Mouse (Mus musculus) lung, embryonic 14.5 days (tissue): ENCODE data around the gene Kif13a. TPM values are rescaled to one million over a fixed set of nuclear protein-coding genes. Genes with fewer than 3 reads are reported as not detected.
A peak's percentile ranks its signal among the peaks of the same experiment; 100 is the strongest.

Source experiments
- ATAC-seq: fragments of 200-750 bp; cut with Nextera tagmentation; 2 replicates; pipeline ENCODE4 v1.8.0; 2017; ENCODE audit warnings: mild to moderate bottlenecking, moderate TSS enrichment, moderate library complexity; ENCODE audit not compliant: insufficient read depth
- DNase-seq: peaks from one replicate; pipeline ENCODE4 v3.0.0-alpha.2; 2015
- H3K27ac ChIP-seq: fragments of 300-500 bp; sonication (generic); 2 replicates; pipeline ENCODE4 v1.5.1; 2014; ENCODE audit warnings: low read depth, mild to moderate bottlenecking, moderate library complexity
- H3K27me3 ChIP-seq: fragments of 300-500 bp; sonication (generic); 2 replicates; pipeline ENCODE4 v1.6.1; 2014; ENCODE audit warnings: low read length, control low read depth; ENCODE audit not compliant: insufficient read depth
- H3K36me3 ChIP-seq: fragments of 300-500 bp; sonication (generic); 2 replicates; pipeline ENCODE4 v1.6.1; 2014; ENCODE audit warnings: control low read depth; ENCODE audit not compliant: insufficient read depth
- H3K4me1 ChIP-seq: fragments of 300-500 bp; sonication (generic); 2 replicates; pipeline ENCODE4 v1.6.1; 2014; ENCODE audit warnings: antibody characterized with exemption, control low read depth; ENCODE audit not compliant: insufficient read depth
- H3K4me2 ChIP-seq: fragments of 300-500 bp; sonication (generic); 2 replicates; pipeline ENCODE4 v1.6.1; 2014; ENCODE audit warnings: mild to moderate bottlenecking
- H3K4me3 ChIP-seq: fragments of 300-500 bp; sonication (generic); 2 replicates; pipeline ENCODE4 v1.5.1; 2014; ENCODE audit warnings: low read depth, low read length
- H3K9ac ChIP-seq: fragments of 300-500 bp; sonication (generic); 2 replicates; pipeline ENCODE4 v1.6.1; 2014
- H3K9me3 ChIP-seq: fragments of 300-500 bp; sonication (generic); 2 replicates; pipeline ENCODE4 v1.6.1; 2016; ENCODE audit warnings: low read depth, low read length, control low read depth
- CTCF ChIP-seq: IDR thresholded peaks from 2 replicates; pipeline ENCODE4 v1.5.1; 2016; ENCODE audit warnings: antibody characterized with exemption, low read depth
- WGBS: fragments of 180-500 bp; shearing (Covaris S2); extraction: QIAGEN DNeasy Blood & Tissue Kit; methylation state at CpG from one replicate; pipeline ENCODE4 v1.1.7; 2014; 5-methylcytosine and 5-hydroxymethylcytosine counted together
- polyA plus RNA-seq: library from polyadenylated mRNA; unstranded; fragments of >200 nt; fragmentation: Nextera tagmentation; extraction: Ambion mirVana; gene quantifications from 2 replicates; pipeline ENCODE4 v1.2.1, GENCODE M21; 2014

Kif13a gene
- polyA plus RNA-seq, 1 experiment from 2014 or later = 40.4 TPM

DNA sequence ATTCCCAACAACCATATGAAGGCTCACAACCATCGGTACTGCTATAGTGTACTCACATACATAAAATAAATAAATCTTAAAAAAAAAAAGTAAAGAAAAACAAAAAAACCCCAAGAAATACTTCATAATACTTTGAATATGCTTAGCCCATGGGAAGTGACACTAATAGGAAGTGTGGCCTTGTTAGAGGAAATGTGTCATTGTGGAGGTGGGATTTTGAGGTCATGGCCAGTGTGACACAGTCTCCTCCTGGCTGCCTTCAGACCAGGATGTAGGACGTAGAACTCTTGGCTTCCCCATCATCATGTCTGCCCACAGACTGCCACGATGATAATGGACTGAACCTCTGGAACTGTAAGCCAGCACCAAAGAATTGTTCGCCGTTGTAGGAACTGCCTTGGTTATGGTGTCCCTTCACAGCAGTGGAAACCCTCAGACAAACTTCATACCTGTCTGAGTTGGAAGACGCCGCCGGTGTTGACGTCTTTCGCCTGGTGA lies 143.6 kb downstream of the Kif13a start:
- ATAC-seq = no peak
- WGBS = 97% methylated on average over 10 of the region's 10 CpGs

DNA sequence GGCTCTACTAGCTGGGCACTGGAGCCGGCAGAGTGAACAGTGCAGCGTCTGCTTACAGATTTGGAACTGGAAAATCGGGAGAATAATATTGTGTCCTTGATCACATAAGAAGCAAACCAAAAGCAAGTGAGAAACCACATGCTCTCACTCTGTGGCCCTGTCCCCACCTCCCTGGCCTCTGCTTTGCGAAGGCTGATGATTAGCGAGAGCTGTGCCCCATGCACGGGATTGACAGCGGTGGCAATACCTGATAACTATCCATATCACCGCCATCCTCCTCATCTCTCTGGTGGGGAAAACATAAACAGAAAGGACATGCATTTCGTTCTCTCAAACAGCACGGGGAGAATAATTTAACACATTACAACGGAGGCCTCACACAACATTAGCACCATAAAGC lies 149.3 kb downstream of the Kif13a start:
- H3K4me1 ChIP-seq = no peaks in the 10 kb centered on the region
- H3K9ac ChIP-seq = no peak overlapping the region
- 64% methylated on average over 11 of the region's 11 CpGs for WGBS
- ATAC-seq = no peak
- H3K4me3 ChIP-seq = no peak overlapping the region
- H3K27me3 ChIP-seq = no peaks in the 10 kb centered on the region
- no peak overlapping the region for H3K4me2 ChIP-seq
- TF ChIP-seq CTCF = no peak
- no peak for DNase-seq
- H3K27ac ChIP-seq = no peak overlapping the region
- no peaks in the 10 kb centered on the region for H3K9me3 ChIP-seq
- peaks cover 62% of the 10 kb centered on the region for H3K36me3 ChIP-seq

More for the DNA sequence above, 143.6 kb downstream of the Kif13a start:
- Histone ChIP-seq H3K27me3 (no peaks in the 10 kb centered on the region), H3K4me1 (no peaks in the 10 kb centered on the region), H3K9me3 (no peaks in the 10 kb centered on the region), H3K4me3 (no peak overlapping the region), H3K9ac (no peak overlapping the region), H3K27ac (no peak overlapping the region), H3K4me2 (no peak overlapping the region), H3K36me3 (peaks cover 71% of the 10 kb centered on the region)
- no peak for DNase-seq
- no peak for TF ChIP-seq CTCF

DNA sequence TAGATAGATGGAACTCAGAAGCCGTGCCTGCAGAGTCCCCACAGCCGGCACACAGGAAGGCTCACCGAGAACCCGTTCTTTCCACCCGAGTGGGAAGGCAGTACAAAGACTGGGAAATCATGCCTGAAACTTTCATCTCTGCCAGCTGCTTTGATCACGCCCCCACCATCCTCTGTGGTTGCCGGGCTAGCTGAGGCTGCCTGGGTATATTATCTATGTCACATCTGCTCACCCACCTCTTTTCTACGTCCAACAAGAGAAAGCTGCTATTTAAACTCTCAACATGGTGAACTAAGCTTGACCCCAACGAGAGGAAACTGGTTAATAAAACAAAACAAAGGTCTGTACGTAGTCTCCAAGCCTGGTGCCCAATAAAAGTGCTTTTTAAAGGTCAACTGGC lies 149.8 kb downstream of the Kif13a start:
- Histone ChIP-seq H3K27ac (no peak overlapping the region), H3K36me3 (peaks cover 62% of the 10 kb centered on the region), H3K4me3 (no peak overlapping the region), H3K9me3 (no peaks in the 10 kb centered on the region), H3K4me1 (no peaks in the 10 kb centered on the region), H3K27me3 (no peaks in the 10 kb centered on the region), H3K4me2 (no peak overlapping the region), H3K9ac (no peak overlapping the region)
- WGBS = 51% methylated on average over 10 of the region's 10 CpGs
- ATAC-seq = no peak
- TF ChIP-seq CTCF = no peak
- no peak for DNase-seq

DNA sequence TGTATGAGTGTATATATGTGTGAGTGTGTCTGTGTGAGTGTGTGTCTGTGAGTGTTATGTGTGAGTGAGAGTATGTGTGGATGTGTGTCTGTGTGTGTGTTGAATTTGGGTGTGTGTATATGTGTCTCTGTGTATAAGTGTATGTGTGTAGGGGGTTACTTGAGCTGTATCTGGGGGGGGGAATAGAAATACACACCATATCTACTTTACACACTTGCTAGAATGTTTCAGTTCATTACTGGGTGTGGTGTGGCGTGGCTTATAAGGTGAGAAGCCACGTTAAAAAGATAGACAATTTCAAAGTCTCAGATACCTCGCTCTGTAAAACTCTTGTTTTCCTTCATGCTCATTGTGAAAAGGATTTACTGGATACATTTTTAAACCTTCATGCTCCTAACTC lies 152.2 kb downstream of the Kif13a start:
- Histone ChIP-seq H3K4me3 (no peak overlapping the region), H3K27ac (no peak overlapping the region), H3K9ac (no peak overlapping the region), H3K4me2 (no peak overlapping the region), H3K27me3 (no peaks in the 10 kb centered on the region), H3K4me1 (no peaks in the 10 kb centered on the region), H3K36me3 (peaks cover 56% of the 10 kb centered on the region), H3K9me3 (no peaks in the 10 kb centered on the region)
- 91% methylated on average over 3 of the region's 3 CpGs for WGBS
- DNase-seq (no peak), ATAC-seq (no peak)
- no peak for TF ChIP-seq CTCF

DNA sequence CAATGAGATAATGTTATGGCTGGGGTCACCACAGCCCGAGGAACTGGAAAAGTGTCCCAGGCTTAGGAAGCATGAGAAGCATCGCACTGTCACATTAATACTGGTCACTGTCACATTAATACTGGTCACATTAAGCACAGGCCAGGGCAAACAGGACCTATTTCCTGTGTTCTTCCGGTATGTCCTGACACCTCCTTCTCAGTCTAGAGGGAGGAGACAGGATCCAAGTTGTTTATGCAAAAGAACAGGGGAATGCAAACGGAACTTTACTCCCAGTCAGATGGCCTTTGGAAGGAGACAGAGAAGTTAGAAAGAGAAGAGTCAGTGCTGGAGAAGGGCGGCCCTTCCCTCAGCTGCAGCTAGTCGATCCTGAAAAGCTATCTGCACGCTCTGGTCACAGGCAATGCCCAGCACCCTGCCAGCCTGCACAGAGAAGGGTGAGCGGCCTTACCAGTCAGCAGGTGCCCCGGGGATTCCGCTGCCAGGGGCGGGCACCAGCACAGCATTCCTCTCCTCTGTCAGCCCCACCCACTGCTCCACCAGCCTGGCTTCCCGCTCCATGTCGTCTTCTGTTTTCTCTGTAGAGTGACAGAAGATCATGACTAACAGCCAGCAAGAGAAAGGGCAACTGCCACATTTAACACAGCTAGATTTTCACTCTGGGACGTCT lies 152.9 kb downstream of the Kif13a start:
- no peak overlapping the region for H3K4me2 ChIP-seq
- 51% methylated on average over 14 of the region's 14 CpGs for WGBS
- H3K27ac ChIP-seq = no peak overlapping the region
- ATAC-seq (no peak), DNase-seq (peak; percentile 9)
- H3K36me3 ChIP-seq = peaks cover 61% of the 10 kb centered on the region
- H3K9me3 ChIP-seq = no peaks in the 10 kb centered on the region
- H3K4me1 ChIP-seq = no peaks in the 10 kb centered on the region
- no peak overlapping the region for H3K4me3 ChIP-seq
- no peak for TF ChIP-seq CTCF
- no peaks in the 10 kb centered on the region for H3K27me3 ChIP-seq
- no peak overlapping the region for H3K9ac ChIP-seq

DNA sequence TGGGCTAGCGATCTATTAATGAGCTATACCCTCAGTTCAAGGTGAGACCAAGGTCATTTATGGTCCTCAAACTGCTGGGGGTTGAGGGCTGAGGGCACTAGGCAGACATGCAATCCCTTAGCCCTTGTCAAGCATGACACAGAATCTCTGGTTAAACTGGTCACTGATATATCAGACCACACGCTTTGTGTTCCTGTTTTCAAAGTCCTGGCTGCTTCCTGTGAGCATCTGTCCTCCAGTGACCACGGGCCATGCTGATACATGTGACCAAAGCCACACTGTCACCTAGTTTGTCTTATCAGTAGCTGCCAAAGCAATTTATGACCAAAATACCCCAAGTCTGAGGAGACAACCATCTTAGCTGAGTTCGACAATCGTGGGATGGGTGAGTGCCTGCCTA lies 154.7 kb downstream of the Kif13a start:
- Histone ChIP-seq H3K27ac (no peak overlapping the region), H3K4me1 (no peaks in the 10 kb centered on the region), H3K4me2 (no peak overlapping the region), H3K4me3 (no peak overlapping the region), H3K9ac (no peak overlapping the region), H3K9me3 (no peaks in the 10 kb centered on the region), H3K27me3 (no peaks in the 10 kb centered on the region), H3K36me3 (peaks cover 75% of the 10 kb centered on the region)
- TF ChIP-seq CTCF = no peak
- DNase-seq = no peak
- 86% methylated on average over 5 of the region's 5 CpGs for WGBS
- no peak for ATAC-seq

DNA sequence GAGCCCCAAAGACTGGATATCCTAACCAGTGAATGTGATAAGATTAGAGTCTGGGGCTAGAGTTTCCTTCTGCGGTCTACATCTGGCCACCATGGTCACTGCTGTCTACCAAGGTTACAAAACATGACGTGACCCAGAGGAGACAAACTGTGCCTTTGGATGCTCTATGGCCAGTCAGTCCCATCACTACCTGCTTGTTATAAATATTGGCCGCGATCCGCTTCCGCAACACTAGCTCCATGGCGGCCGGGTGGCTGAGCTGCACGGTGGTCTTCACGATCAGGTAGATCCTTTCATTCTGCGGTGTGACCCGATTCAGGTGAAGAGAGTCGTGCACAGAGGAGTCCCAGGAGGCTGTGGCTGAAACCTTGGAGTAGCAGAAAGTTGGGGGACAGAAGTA lies 157.1 kb downstream of the Kif13a start:
- H3K27me3 ChIP-seq = no peaks in the 10 kb centered on the region
- H3K36me3 ChIP-seq = peaks cover 82% of the 10 kb centered on the region
- H3K4me2 ChIP-seq = no peak overlapping the region
- H3K4me3 ChIP-seq = no peak overlapping the region
- DNase-seq (no peak), ATAC-seq (no peak)
- H3K9ac ChIP-seq = no peak overlapping the region
- H3K4me1 ChIP-seq = no peaks in the 10 kb centered on the region
- no peaks in the 10 kb centered on the region for H3K9me3 ChIP-seq
- WGBS = 96% methylated on average over 13 of the region's 13 CpGs
- TF ChIP-seq CTCF = no peak
- H3K27ac ChIP-seq = no peak overlapping the region
